Mouse (Mus musculus) CH12.LX (cell line): ENCODE measurements at regions not wholly inside any gene's neighbourhood (a gene's known extent, or its start where the extent isn't known, plus 50 kb on each side); places are given as distances from the start of the nearest gene placed in this dataset.

Source experiments
- DNase-seq: peaks from one replicate; pipeline ENCODE4 v3.0.0-alpha.2; 2013; ENCODE audit errors: extremely low read depth
- H3K27ac ChIP-seq: 2 replicates; pipeline ENCODE4 v1.5.1; 2012; ENCODE audit warnings: low read depth, mild to moderate bottlenecking, control low read depth, moderate library complexity; ENCODE audit not compliant: insufficient read depth
- H3K27me3 ChIP-seq: replicated peaks from 2 replicates; pipeline ENCODE3; 2012; ENCODE audit warnings: inconsistent platforms
- H3K36me3 ChIP-seq, 2 experiments: replicated peaks in 1 of 2; 2 replicates each; pipeline versions ENCODE3 to v1.6.1; 2012; ENCODE audit warnings: inconsistent platforms in 1 of 2, low read length in 1 of 2, mild to moderate bottlenecking in 1 of 2, mixed read lengths in 1 of 2, moderate library complexity in 1 of 2; ENCODE audit not compliant: control insufficient read depth in 1 of 2, insufficient read depth in 1 of 2
- H3K4me1 ChIP-seq, 2 experiments: 2 replicates each; pipeline ENCODE4 v1.6.1; 2012; ENCODE audit warnings: inconsistent platforms in 1 of 2, moderate library complexity in 1 of 2; ENCODE audit not compliant: insufficient read depth in 2 of 2, control insufficient read depth in 1 of 2
- H3K4me2 ChIP-seq: 2 replicates; pipeline ENCODE4 v1.6.1; 2012; ENCODE audit warnings: low read depth, mild to moderate bottlenecking, control low read depth; ENCODE audit not compliant: poor library complexity, insufficient read depth, severe bottlenecking
- H3K4me3 ChIP-seq, 3 experiments: fragments of 150-350 bp in 1 of 3; sonication (generic) in 1 of 3; replicated peaks in 1 of 3; 2 replicates each; pipeline versions ENCODE3 to v1.5.1; 2011 to 2012; ENCODE audit warnings: low read depth in 2 of 3, low read length in 2 of 3, mild to moderate bottlenecking in 2 of 3, moderate library complexity in 2 of 3, control low read depth in 1 of 3, improper control_type of control experiment in 1 of 3, inconsistent platforms in 1 of 3, mixed read lengths in 1 of 3; ENCODE audit not compliant: poor library complexity in 1 of 3
- H3K79me2 ChIP-seq: replicated peaks from 2 replicates; pipeline ENCODE4 v1.6.1; 2012; ENCODE audit warnings: mild to moderate bottlenecking, moderate library complexity; ENCODE audit not compliant: control insufficient read depth, poor library complexity, insufficient read depth, severe bottlenecking; ENCODE audit errors: extremely low read depth
- H3K9ac ChIP-seq: 2 replicates; pipeline ENCODE4 v1.6.1; 2012; ENCODE audit warnings: low read depth, mild to moderate bottlenecking, control low read depth, moderate library complexity; ENCODE audit not compliant: insufficient read depth
- H3K9me3 ChIP-seq: replicated peaks from 2 replicates; pipeline ENCODE3; 2012; ENCODE audit warnings: low read length, inconsistent platforms, mixed read lengths
- CHD1 ChIP-seq: IDR thresholded peaks from 2 replicates; pipeline ENCODE4 v1.6.1; 2012; ENCODE audit warnings: low read depth, low read length, improper control_type of control experiment, inconsistent platforms
- CTCF ChIP-seq, 2 experiments: IDR thresholded peaks in 1 of 2; conservative IDR thresholded peaks in 1 of 2; 2 replicates each; pipeline ENCODE4 v1.5.1; 2011 to 2012; ENCODE audit warnings: low read depth in 2 of 2, low read length in 2 of 2, improper control_type of control experiment in 1 of 2, inconsistent platforms in 1 of 2, mild to moderate bottlenecking in 1 of 2, moderate library complexity in 1 of 2
- ELF1 ChIP-seq: IDR thresholded peaks from 2 replicates; pipeline ENCODE4 v1.6.1; 2014; ENCODE audit warnings: low read depth, mild to moderate bottlenecking, inconsistent platforms, low read length, improper control_type of control experiment
- EP300 ChIP-seq: IDR thresholded peaks from 2 replicates; pipeline ENCODE4 v1.6.1; 2011; ENCODE audit warnings: low read length, improper control_type of control experiment
- ETS1 ChIP-seq: conservative IDR thresholded peaks from 2 replicates; pipeline ENCODE4 v1.6.1; 2012; ENCODE audit warnings: low read depth, mild to moderate bottlenecking, inconsistent platforms, low read length, improper control_type of control experiment, moderate library complexity
- GABPA ChIP-seq: IDR thresholded peaks from 2 replicates; pipeline ENCODE4 v1.6.1; 2012; ENCODE audit warnings: low read depth, low read length, improper control_type of control experiment, inconsistent platforms; ENCODE audit not compliant: insufficient replicate concordance
- IRF4 ChIP-seq: IDR thresholded peaks from 2 replicates; pipeline ENCODE4 v1.6.1; 2014; ENCODE audit warnings: low read depth, mild to moderate bottlenecking, inconsistent platforms, low read length, improper control_type of control experiment
- JUN ChIP-seq: IDR thresholded peaks from 2 replicates; pipeline ENCODE4 v1.6.1; 2011; ENCODE audit warnings: low read depth, mild to moderate bottlenecking, low read length, improper control_type of control experiment, moderate library complexity; ENCODE audit not compliant: insufficient read depth
- JUND ChIP-seq: conservative IDR thresholded peaks from 2 replicates; pipeline ENCODE4 v1.6.1; 2011; ENCODE audit warnings: low read depth, low read length, improper control_type of control experiment
- MAX ChIP-seq: IDR thresholded peaks from 2 replicates; pipeline ENCODE4 v1.6.1; 2011; ENCODE audit warnings: low read length, improper control_type of control experiment
- MAZ ChIP-seq: IDR thresholded peaks from 2 replicates; pipeline ENCODE4 v1.6.1; 2012; ENCODE audit warnings: low read depth, mild to moderate bottlenecking, inconsistent platforms, low read length, improper control_type of control experiment, moderate library complexity
- NELFE ChIP-seq: IDR thresholded peaks from 2 replicates; pipeline ENCODE4 v1.6.1; 2011; ENCODE audit warnings: low read depth, low read length, improper control_type of control experiment
- NRF1 ChIP-seq: IDR thresholded peaks from 2 replicates; pipeline ENCODE4 v1.6.1; 2014; ENCODE audit warnings: low read depth, mild to moderate bottlenecking, inconsistent platforms, low read length, improper control_type of control experiment, moderate library complexity
- POLR2AphosphoS2 ChIP-seq: IDR thresholded peaks from 2 replicates; pipeline ENCODE4 v1.6.1; 2011; ENCODE audit warnings: low read depth, low read length, improper control_type of control experiment
- RCOR1 ChIP-seq: conservative IDR thresholded peaks from 2 replicates; pipeline ENCODE4 v1.6.1; 2012; ENCODE audit warnings: low read depth, mild to moderate bottlenecking, inconsistent platforms, low read length, improper control_type of control experiment
- TCF12 ChIP-seq: IDR thresholded peaks from 2 replicates; pipeline ENCODE4 v1.6.1; 2014; ENCODE audit warnings: low read depth, mild to moderate bottlenecking, inconsistent platforms, low read length, improper control_type of control experiment
- UBTF ChIP-seq: IDR thresholded peaks from 2 replicates; pipeline ENCODE4 v1.6.1; 2012; ENCODE audit warnings: low read depth, mild to moderate bottlenecking, inconsistent platforms, low read length, improper control_type of control experiment, moderate library complexity
- USF1 ChIP-seq: IDR thresholded peaks from 2 replicates; pipeline ENCODE4 v1.6.1; 2014; ENCODE audit warnings: low read depth, mild to moderate bottlenecking, inconsistent platforms, low read length, improper control_type of control experiment
- ZC3H11A ChIP-seq: IDR thresholded peaks from 2 replicates; pipeline ENCODE4 v1.6.1; 2012; ENCODE audit warnings: low read depth, mild to moderate bottlenecking, inconsistent platforms, low read length, improper control_type of control experiment
- ZMIZ1 ChIP-seq: IDR thresholded peaks from 2 replicates; pipeline ENCODE4 v1.6.1; 2012; ENCODE audit warnings: low read depth, mild to moderate bottlenecking, inconsistent platforms, low read length, improper control_type of control experiment
- ZNF384 ChIP-seq: IDR thresholded peaks from 2 replicates; pipeline ENCODE4 v1.6.1; 2012; ENCODE audit warnings: low read depth, low read length, improper control_type of control experiment, inconsistent platforms
- dilution Hi-C: fragments of 300-500 bp; cut with MboI; formaldehyde crosslinking; loops from 2 replicates; pipeline ENCODE4 v1.14.3; 2020; ENCODE audit warnings: low sequenced_read_pairs; ENCODE audit not compliant: extremely low pct_unique_long_range_greater_than_20kb, extremely low pct_ligation_motif_present
- in situ Hi-C: fragments of 300-500 bp; cut with MboI; formaldehyde crosslinking; loops from 3 replicates; pipeline ENCODE4 v1.14.3; 2019; ENCODE audit warnings: low sequenced_read_pairs, low pct_ligation_motif_present, low pct_unique_long_range_greater_than_20kb, mixed read lengths

GRCm38 (mm10) chr7:137914506-137914905 lies 477.1 kb downstream of the Glrx3 start:
- peaks cover 87% of the 10 kb centered on the region for H3K27me3 ChIP-seq
- dilution Hi-C loops (no loop called here), in situ Hi-C loops (no loop called here)
- no peak overlapping the region for H3K4me3 ChIP-seq
- no peak for DNase-seq
- no peaks in the 10 kb centered on the region for H3K36me3 ChIP-seq
- no peaks in the 10 kb centered on the region for H3K79me2 ChIP-seq
- H3K4me1 ChIP-seq, result no peaks in the 10 kb centered on the region
- no peak overlapping the region for H3K27ac ChIP-seq
- H3K4me2 ChIP-seq, result no peak overlapping the region
- no peak overlapping the region for H3K9ac ChIP-seq
- H3K9me3 ChIP-seq, result no peaks in the 10 kb centered on the region
- TF ChIP-seq GABPA (no peak), UBTF (no peak), MAX (no peak), JUN (no peak), MAZ (no peak), NELFE (no peak), TCF12 (no peak), NRF1 (no peak), JUND (no peak), CTCF (conservative IDR thresholded peaks at IDR 0.05 in 1 of 2, IDR thresholded peaks at IDR 0.05 in 1 of 2; ENCODE audit: low read depth in 2 of 2, low read length in 2 of 2) (no peak)

- Histone ChIP-seq H3K4me2 (no peak overlapping the region), H3K79me2 (no peaks in the 10 kb centered on the region), H3K4me1 (no peaks in the 10 kb centered on the region), H3K27me3 (peaks cover 89% of the 10 kb centered on the region), H3K27ac (no peak overlapping the region), H3K4me3 (no peak overlapping the region), H3K9ac (no peak overlapping the region), H3K9me3 (no peaks in the 10 kb centered on the region), H3K36me3 (no peaks in the 10 kb centered on the region)
- dilution Hi-C loops (no loop called here), in situ Hi-C loops (no loop called here)
- TF ChIP-seq USF1 (no peak), ELF1 (no peak), MAZ (no peak), CHD1 (no peak), IRF4 (no peak)
- no peak for DNase-seq
These were observed 478.9 kb downstream of the Glrx3 start for GRCm38 (mm10) chr7:137916351-137916750.

GRCm38 (mm10) chr7:137924464-137925167 lies 472.9 kb downstream of the Tcerg1l start:
- no peaks in the 10 kb centered on the region for H3K9me3 ChIP-seq
- no peak overlapping the region for H3K27ac ChIP-seq
- TF ChIP-seq IRF4 (no peak), ZNF384 (no peak), ETS1 (no peak), USF1 (no peak), EP300 (no peak), ZC3H11A (no peak), POLR2AphosphoS2 (no peak), NRF1 (no peak), ZMIZ1 (no peak), ELF1 (no peak), RCOR1 (no peak), GABPA (no peak)
- in situ Hi-C loops, result no loop called here
- no peaks in the 10 kb centered on the region for H3K79me2 ChIP-seq
- no peak overlapping the region for H3K4me3 ChIP-seq
- H3K9ac ChIP-seq, result no peak overlapping the region
- no peak overlapping the region for H3K4me2 ChIP-seq
- no peak for DNase-seq
- dilution Hi-C loops, result no loop called here
- H3K4me1 ChIP-seq, result no peaks in the 10 kb centered on the region
- no peaks in the 10 kb centered on the region for H3K36me3 ChIP-seq
- H3K27me3 ChIP-seq, result peaks cover 86% of the 10 kb centered on the region
